Mouse (Mus musculus) bone marrow, adult 2 months (tissue): ENCODE measurements around the gene Gm525.
"Not testable (repeated sequence)": the region's sequence is repeated elsewhere in the genome, so short reads cannot be mapped to it uniquely, and the experiment has no call there.

Experiments
- CTCF ChIP-seq: fragments of 200-500 bp; IDR thresholded peaks from 2 replicates; pipeline ENCODE4 v1.5.1; 2011; ENCODE audit warnings: low read length, control low read depth; ENCODE audit not compliant: control insufficient read depth, insufficient read depth
- POLR2A ChIP-seq: fragments of 200-500 bp; IDR thresholded peaks from 2 replicates; pipeline ENCODE4 v1.6.1; 2011; ENCODE audit warnings: low read depth, mild to moderate bottlenecking, control low read depth, low read length, borderline replicate concordance; ENCODE audit not compliant: control insufficient read depth

DNA sequence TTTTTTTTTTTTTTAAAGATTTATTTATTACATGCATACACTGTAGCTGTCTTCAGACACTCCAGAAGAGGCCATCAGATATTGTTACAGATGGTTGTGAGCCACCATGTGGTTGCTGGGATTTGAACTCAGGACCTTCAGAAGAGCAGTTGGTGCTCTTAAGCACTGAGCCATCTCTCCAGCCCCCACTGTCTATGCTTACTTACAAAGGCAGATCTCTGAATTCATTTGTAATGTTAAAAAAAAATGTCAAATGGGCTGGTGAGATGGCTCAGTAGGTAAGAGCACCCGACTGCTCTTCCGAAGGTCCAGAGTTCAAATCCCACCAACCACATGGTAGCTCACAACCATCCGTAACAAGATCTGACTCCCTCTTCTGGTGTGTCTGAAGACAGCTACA is 28.1 kb upstream of the Gm525 start:
- TF ChIP-seq POLR2A, CTCF: not testable (repeated sequence)
